Mouse (Mus musculus) lung, postnatal 0 days (tissue): ENCODE data around the gene Nek6.

Experiments
- CTCF ChIP-seq: IDR thresholded peaks from 2 replicates; pipeline ENCODE4 v1.5.1; 2016; ENCODE audit warnings: antibody characterized with exemption, mild to moderate bottlenecking
- EP300 ChIP-seq: IDR thresholded peaks from 2 replicates; pipeline ENCODE4 v1.6.1; 2016; ENCODE audit warnings: antibody characterized with exemption, mild to moderate bottlenecking, control low read depth

DNA sequence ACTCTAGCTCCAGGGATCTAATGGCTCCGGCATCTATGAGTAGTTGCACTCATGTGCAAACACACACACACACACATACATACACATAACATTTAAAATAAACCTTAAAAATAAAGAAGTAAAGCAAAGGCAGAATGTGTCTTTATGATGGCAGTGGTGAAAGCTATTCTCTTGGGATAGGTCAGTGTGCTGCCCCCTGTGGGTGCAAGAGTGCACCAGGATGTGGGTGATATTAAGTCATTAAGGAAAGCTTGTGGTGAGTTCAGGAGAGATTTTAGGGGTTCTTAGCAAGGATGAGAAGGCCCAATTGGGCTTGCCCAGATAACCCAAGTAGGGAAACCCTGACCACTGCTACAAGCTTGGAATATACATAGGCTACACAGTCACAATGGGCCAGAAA, 86.5 kb downstream of the Nek6 start:
- TF ChIP-seq EP300: no peak
- peak; percentile 63 for TF ChIP-seq CTCF
